Mouse (Mus musculus) megakaryocyte, embryonic 14.5 days (primary cell): Measurements from ENCODE around the gene Tgfbr3. TPM values are rescaled to one million over a fixed set of nuclear protein-coding genes. Genes with fewer than 3 reads are reported as not detected.

Experiments used
- H3K27me3 ChIP-seq: replicated peaks from 2 replicates; pipeline ENCODE3; 2012; ENCODE audit warnings: inconsistent platforms
- H3K36me3 ChIP-seq: replicated peaks from 2 replicates; pipeline ENCODE3; 2012; ENCODE audit warnings: low read length, inconsistent platforms, mixed read lengths
- H3K4me1 ChIP-seq: 2 replicates; pipeline ENCODE4 v1.6.1; 2012; ENCODE audit warnings: inconsistent platforms
- H3K4me3 ChIP-seq: replicated peaks from 2 replicates; pipeline ENCODE3; 2012; ENCODE audit warnings: moderate library complexity, mild to moderate bottlenecking, inconsistent platforms
- H3K9me3 ChIP-seq: 2 replicates; pipeline ENCODE4 v1.6.1; 2012; ENCODE audit warnings: inconsistent platforms
- FLI1 ChIP-seq: IDR thresholded peaks from 2 replicates; pipeline ENCODE4 v1.6.1; 2012; ENCODE audit warnings: low read length, inconsistent platforms, mixed read lengths
- GATA1 ChIP-seq: IDR thresholded peaks from 3 replicates; pipeline ENCODE4 v1.6.1; 2012; ENCODE audit warnings: mixed read lengths, low read length, inconsistent platforms, borderline replicate concordance
- polyA plus RNA-seq: library from polyadenylated mRNA; stranded (reverse); fragments of >175 nt; gene quantifications from 2 replicates; pipeline ENCODE4 v1.2.3, GENCODE M21; 2012; ENCODE audit warnings: low replicate concordance; ENCODE audit not compliant: insufficient read depth

Tgfbr3 gene
- polyA plus RNA-seq, 1 experiment = not detected

GRCm38 (mm10) chr5:107062229-107062852 lies 227.1 kb downstream of the Tgfbr3 start:
- Histone ChIP-seq H3K27me3 (peaks cover 16% of the 10 kb centered on the region), H3K4me3 (no peak overlapping the region), H3K36me3 (no peaks in the 10 kb centered on the region), H3K9me3 (peaks cover 12% of the 10 kb centered on the region), H3K4me1 (peaks cover 10% of the 10 kb centered on the region; the same call in 1 of the 2 replicates)
- no peak for TF ChIP-seq FLI1

- H3K36me3 ChIP-seq = no peaks in the 10 kb centered on the region
- TF ChIP-seq FLI1 = no peak
- no peak for TF ChIP-seq GATA1
- peaks cover 21% of the 10 kb centered on the region for H3K4me1 ChIP-seq
- peaks cover 12% of the 10 kb centered on the region for H3K9me3 ChIP-seq
- H3K4me3 ChIP-seq = no peak overlapping the region
- peaks cover 9% of the 10 kb centered on the region for H3K27me3 ChIP-seq
Measured at GRCm38 (mm10) chr5:107059514-107059913, 229.9 kb downstream of the Tgfbr3 start.

- no peak overlapping the region for H3K4me3 ChIP-seq
- peaks cover 7% of the 10 kb centered on the region for H3K9me3 ChIP-seq
- TF ChIP-seq GATA1 (no peak), FLI1 (no peak)
- H3K27me3 ChIP-seq = peaks cover 7% of the 10 kb centered on the region
- H3K36me3 ChIP-seq = no peaks in the 10 kb centered on the region
- peaks cover 21% of the 10 kb centered on the region for H3K4me1 ChIP-seq
Measured at GRCm38 (mm10) chr5:107058642-107059041, 230.8 kb downstream of the Tgfbr3 start.

Other genes with a start within 250 kb of the Tgfbr3 start
- gene Brdt, start 41.5 kb upstream of the Tgfbr3 start, polyA plus RNA-seq = 0.35 TPM in 1 of 2 replicates, not detected in the other
- not detected in 2 replicates for gene Ephx4, start 113.1 kb upstream of the Tgfbr3 start, polyA plus RNA-seq
- not detected in 2 replicates for gene Lpcat2b, start 141.9 kb upstream of the Tgfbr3 start, polyA plus RNA-seq
- 0.10 TPM in 1 of 2 replicates, not detected in the other for gene Btbd8, start 148.4 kb upstream of the Tgfbr3 start, polyA plus RNA-seq
- 0.25 TPM in 1 of 2 replicates, not detected in the other for gene Gm42669, start 218.0 kb upstream of the Tgfbr3 start, polyA plus RNA-seq
- gene 1700028K03Rik, start 245.1 kb upstream of the Tgfbr3 start, polyA plus RNA-seq = not detected in 2 replicates